Mouse (Mus musculus): ENCODE measurements around the gene Ndufs2.

Ndufs2 gene

DNA sequence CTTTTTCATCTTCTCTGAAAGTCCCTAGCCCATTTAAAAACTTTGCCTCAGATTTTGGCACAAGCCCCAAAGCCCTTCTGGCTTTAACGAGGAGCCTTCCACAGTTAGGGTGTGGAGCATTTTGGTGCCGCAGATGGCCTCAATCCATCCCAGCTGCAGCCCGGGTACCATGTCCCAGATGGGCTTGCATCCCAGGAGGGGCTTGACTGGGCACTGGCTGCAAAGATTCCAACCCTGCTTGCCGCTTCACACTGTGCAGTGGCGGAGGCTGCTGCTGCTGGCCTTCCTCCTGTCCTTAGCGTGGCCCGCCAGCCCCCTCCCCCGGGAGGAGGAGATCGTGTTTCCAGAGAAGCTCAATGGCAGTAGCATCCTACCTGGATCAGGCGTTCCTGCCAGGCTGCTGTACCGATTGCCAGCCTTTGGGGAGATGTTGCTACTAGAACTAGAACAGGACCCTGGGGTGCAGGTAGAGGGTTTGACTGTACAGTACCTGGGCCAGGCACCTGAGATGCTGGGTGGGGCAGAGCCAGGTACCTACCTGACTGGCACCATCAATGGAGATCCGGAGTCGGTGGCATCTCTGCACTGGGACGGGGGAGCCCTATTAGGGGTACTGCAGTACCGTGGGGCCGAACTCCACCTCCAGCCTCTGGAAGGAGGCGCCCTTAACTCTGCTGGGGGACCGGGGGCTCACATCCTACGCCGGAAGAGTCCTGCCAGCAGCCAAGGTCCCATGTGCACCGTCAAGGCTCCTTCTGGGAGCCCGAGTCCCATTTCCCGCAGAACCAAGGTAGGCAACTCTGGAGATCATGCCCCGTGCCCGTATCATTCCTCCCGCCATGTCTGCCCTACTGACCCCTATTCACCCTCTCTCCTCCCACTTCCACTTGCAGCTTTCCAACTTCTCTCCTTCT lies at the start of gene Ndufs2:
Gene Ndufs2 (minus strand): TSS at position 709 of the 914 bp plus-strand sequence.
- DNase-seq (ENCODE audit: low spot score) = no peak

DNA sequence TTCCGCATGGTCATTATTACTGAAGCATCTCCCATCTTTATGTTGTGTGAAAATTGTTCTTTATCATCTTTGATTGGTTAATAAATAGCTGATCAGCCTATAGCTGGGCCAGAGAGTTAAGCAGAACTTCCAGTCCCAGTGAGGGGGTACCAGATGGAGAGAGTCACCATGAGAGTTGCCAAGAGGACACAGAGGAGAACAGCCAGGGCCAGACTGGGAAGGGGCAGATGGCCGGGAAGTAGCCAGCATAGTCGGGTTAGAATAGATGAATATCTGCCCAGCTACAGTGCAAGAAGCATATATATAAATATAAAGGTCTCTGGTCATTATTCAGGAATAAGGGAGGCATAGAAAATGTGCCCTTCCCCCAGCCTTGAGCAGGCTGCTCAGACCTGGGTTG lies 47.0 kb upstream of the Ndufs2 start:
- DNase-seq (ENCODE audit: low spot score) = no peak

DNA sequence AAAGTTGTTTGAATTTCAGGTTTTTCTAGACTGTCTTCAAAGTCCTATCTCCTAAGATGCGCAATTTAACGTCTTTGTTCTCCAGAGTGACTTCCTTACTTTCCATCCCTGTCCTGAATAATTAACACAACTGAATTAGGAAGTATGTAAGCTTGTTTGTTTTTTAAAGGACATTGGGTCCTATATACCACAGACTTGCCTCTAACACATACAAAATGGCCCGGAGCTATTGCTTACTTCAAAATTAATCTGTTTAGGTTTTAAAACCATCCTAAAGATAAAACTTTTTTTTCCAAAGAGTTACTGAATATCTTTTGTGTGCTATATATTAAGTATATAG lies 43.8 kb upstream of the Ndufs2 start:
- no peak for DNase-seq (ENCODE audit: low spot score)

DNA sequence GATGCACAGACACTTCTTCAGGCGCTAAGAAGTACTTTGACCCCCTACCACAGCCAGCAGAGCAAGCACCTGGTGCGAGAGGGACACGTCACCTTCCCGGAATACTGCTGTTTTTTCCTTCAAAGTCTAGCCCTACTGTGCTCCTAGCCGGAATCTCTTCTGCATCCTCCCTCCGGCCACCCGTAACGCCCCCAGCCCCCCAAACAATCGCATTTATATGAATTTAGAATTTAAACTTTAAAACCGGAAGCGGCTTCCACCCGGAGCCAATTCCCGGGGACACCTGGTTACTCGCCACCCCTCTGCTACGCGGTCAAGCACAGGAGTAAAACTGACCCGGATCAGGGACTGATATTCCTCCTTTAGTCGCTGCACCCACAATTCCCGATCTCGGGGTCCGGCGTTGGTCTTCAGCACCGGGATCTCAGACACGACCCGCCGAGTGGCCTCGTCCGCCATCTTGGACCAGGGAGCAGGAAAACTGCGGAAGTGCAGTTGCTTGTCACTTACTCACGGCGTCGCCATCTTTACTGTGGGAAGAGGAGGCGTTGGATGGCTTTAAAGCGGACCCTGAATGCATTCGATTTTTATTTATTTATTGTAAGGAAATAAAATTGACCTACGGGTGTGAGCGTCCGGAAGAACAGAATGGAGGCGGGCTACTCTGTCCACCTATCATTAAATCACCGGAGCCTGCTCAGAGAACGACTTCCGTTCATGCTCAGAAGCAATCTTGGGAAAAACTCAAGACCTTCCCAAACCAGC lies 43.3 kb upstream of the Ndufs2 start, which contains the start of gene Ufc1:
Gene Ufc1 (minus strand): TSS at position 727 of the 765 bp plus-strand sequence.
- peak; percentile 82 for DNase-seq (ENCODE audit: low spot score)

GRCm38 (mm10) chr1:171293906-171294297 lies 42.7 kb upstream of the Ndufs2 start:
- DNase-seq (ENCODE audit: low spot score) = no peak

DNA sequence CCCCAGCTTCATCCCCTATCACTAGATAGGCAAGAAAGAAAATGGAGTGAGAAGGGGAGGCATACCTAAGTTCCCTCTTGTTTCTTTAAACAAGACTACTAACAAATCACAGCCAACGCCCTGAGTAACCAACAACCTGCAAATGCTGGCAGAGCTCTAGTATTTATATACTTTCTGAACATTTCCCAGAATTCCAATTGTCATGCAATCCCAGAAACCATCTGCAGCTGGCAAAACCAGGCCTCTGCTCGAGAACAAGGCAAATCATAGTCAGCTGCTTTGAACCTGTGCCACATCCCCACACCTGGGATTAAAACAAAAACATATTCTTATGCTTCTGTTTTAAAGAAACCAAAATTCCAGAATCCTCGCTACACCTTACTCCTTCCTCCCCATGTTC lies 42.2 kb upstream of the Ndufs2 start:
- no peak for DNase-seq (ENCODE audit: low spot score)

DNA sequence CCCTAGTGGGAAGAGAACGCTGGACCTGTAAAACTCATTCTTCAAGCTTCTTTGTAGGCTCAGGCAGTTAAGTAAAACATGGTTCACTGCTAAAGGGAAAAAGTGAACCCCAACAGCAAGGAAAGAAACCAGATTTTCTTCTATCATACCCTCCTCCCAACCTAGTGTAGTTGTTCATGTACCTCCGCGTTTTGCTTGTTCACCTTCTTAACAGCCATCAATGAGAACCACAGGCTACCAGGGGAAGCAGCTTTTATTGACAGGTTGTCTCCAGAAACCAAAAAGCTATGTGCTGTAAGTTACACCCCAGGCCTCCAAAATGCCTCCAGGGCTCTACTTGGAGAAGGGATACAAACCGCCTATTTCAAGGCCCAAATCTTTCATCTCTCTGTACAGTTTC lies 37.1 kb upstream of the Ndufs2 start:
- no peak for DNase-seq (ENCODE audit: low spot score)

GRCm38 (mm10) chr1:171287136-171288081 lies 36.2 kb upstream of the Ndufs2 start, which contains the start of gene Usp21:
Gene Usp21, minus strand, starts transcription at chr1:171287991.
- DNase-seq (ENCODE audit: low spot score) = peak; percentile 93

DNA sequence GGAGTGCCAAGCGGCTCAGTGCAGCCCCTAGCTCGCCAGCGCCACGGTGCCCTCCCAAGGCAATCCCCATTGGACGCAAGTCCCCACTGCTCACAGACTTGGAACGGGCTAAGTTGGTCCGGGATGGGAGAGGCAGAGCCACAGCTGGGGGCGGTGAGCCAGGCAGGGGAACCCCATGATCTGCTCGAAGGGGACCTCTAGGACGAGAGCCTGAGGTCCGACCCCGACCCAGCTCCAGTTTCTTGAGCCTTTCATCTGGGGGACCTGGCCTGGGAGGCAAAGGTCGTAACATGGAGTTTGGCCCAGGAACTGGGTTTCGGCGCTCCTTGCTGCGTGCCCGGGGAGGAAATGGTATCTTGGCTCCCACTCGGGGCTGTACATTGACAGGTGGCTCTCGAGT lies 35.3 kb upstream of the Ndufs2 start:
- no peak for DNase-seq (ENCODE audit: low spot score)

DNA sequence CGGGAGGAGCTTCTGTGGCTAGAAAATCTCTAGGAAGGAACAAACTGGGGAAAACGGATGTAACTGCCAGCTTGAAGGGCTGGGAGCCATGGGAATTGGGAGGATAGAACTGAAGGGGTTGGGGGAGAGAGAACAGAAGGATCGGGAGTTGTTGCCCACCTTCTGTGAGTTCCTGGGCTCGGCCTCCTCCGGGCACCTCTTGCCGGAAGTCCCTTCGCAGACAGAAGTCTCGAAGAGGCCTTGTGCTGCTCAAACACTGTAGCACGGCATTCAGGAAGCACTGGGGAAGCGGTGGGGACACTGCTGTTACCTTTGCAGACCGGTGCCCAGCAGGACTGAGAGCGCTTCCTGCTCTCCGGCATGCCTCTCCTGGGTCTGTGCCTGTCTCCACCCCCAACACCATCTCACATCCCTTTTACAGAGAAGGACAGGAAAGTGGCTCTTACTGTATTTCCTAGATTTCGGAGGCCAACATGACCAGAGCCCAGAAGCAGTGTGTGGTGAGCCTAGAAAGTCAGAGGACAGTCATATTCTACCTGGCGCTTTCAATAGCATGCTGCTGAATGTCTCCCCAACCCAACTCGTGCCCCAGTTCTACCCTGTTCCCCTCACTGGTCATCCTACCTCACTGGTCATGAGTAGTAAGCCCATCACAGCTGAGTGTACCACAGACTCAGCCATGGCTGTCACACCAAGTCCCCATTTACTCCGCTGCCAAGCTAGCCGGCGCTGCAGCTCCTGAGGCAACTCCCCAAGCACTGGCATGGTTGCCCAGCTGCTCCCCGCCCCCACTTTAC lies 34.1 kb upstream of the Ndufs2 start:
- DNase-seq (ENCODE audit: low spot score) = no peak

- DNase-seq (ENCODE audit: low spot score) = no peak
These were observed 33.3 kb upstream of the Ndufs2 start for GRCm38 (mm10) chr1:171284491-171284890.

GRCm38 (mm10) chr1:171283188-171284160 lies 32.3 kb upstream of the Ndufs2 start:
- no peak for DNase-seq (ENCODE audit: low spot score)

- no peak for DNase-seq (ENCODE audit: low spot score)
These were observed 31.1 kb upstream of the Ndufs2 start for GRCm38 (mm10) chr1:171282086-171282805.

DNA sequence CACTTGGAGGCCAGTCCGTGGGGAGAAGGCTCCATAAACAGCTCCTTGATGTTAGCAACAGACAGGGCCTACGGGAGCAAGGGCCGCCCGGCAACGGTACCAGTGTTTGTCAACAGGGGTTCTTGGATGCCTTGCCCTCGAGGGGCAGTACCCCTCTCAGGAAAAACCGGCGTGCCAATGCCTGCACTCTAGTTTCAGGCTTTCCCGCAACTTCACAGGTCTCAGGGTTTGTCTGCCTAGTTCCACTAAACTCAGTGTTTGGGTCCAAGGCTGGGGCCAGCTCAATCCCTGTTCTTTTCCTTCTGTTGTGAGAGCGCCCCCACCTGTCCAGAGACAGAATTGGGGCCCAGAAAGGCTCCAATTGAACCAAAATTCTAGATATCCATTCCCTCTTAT lies 30.3 kb upstream of the Ndufs2 start:
- DNase-seq (ENCODE audit: low spot score) = peak; percentile 73

GRCm38 (mm10) chr1:171280916-171281527 lies 29.8 kb upstream of the Ndufs2 start, which contains the start of gene Ppox:
Gene Ppox, minus strand, starts transcription at chr1:171281186.
- peak; percentile 93 for DNase-seq (ENCODE audit: low spot score)

GRCm38 (mm10) chr1:171280250-171280915 lies 29.2 kb upstream of the Ndufs2 start:
- DNase-seq (ENCODE audit: low spot score) = no peak

- DNase-seq (ENCODE audit: low spot score) = no peak
These were observed 28.5 kb upstream of the Ndufs2 start for GRCm38 (mm10) chr1:171279721-171280120.

All from T-cell, adult 2 months (primary cell).